Mouse (Mus musculus) c-Kit-positive CD71-positive TER-119-positive erythroid progenitor cells, embryonic 14.5 days (primary cell): Measurements from ENCODE around the gene Cdsn.

Experiments
- DNase-seq: peaks from one replicate; pipeline ENCODE4 v3.0.0-alpha.2; 2013; ENCODE audit warnings: low spot score

The Cdsn gene

GRCm38 (mm10) chr17:35537421-35537820 lies 14.5 kb upstream of the Cdsn start:
- DNase-seq = no peak

- DNase-seq = no peak
These were observed 13.5 kb upstream of the Cdsn start for GRCm38 (mm10) chr17:35538476-35538875.

- DNase-seq = no peak
These were observed 12.4 kb upstream of the Cdsn start for GRCm38 (mm10) chr17:35539540-35539939.

DNA sequence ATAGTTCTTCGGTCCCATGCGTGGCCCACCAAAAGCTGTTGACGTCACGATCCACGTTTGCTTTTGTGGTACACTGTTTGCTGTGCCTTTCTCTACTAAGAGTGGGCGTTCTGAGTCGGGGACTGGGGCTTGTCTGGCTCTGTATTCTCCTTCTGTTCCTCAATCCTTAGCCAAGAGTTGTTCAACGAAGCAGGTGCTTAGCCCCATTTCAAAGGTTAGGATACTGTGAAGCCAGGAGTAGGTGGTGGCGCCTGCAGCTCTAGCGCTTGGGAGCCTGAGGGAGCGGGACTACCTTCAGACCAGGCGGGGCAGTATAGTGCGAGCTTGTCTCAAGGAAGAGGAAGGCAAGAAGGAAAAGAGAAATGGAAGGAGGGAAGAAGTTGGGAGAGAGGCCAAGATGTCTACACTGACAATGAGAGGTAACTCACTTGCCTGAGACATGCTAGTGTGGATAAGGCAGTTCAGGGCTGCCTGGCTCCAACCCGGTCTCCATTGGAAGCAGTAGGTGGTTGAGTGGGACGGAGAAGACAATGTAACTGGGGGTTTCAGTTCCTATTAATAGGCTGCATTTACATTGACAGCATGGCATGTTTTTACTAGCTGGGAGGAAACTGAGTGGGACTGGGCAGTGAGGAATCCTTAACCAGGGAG lies 9.0 kb upstream of the Cdsn start:
- no peak for DNase-seq

DNA sequence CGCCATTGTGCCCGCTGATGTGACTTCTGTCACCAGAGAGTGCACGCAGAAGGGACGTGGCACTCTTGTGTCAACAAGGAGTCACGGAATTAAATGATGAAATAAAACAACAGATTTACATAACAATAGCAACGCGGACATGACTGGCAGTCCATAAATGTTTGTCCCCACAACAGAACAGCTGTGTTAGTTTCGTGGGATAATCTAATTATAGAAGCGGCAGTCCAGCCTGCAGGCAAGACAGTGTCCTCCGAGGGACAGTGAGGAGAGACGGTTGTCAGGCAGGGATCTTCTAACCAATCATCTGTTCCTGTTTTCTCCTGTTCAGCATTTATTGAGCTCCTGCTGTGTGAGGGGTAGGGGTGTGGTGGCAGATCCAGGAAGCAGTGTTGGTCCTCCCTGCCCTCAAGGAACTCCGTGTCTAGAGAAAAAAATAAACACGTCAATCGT lies 8.5 kb upstream of the Cdsn start:
- DNase-seq = no peak

GRCm38 (mm10) chr17:35544001-35544400 lies 7.9 kb upstream of the Cdsn start:
- DNase-seq = no peak

DNA sequence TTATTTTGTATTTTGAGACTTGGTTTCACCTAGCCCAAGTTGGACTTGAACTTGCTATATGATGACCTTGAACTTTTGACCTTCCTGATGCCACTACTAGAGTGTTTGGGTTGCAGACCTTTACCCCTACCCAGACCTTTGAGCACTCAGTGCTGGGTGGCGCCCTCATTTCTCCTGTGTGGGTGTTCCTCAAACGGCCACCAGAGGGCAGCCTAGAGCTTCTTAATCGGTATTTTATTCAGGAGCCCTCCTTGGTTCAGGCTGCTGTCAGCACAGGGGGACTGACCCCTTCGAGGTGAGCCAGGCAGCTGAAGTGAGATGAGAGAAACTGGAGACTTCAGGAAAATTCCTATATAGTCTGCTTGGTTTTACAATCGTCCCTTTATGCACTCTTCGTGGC lies 7.2 kb upstream of the Cdsn start:
- peak; percentile 40 for DNase-seq

GRCm38 (mm10) chr17:35547465-35547864 lies 4.5 kb upstream of the Cdsn start:
- DNase-seq = no peak

DNA sequence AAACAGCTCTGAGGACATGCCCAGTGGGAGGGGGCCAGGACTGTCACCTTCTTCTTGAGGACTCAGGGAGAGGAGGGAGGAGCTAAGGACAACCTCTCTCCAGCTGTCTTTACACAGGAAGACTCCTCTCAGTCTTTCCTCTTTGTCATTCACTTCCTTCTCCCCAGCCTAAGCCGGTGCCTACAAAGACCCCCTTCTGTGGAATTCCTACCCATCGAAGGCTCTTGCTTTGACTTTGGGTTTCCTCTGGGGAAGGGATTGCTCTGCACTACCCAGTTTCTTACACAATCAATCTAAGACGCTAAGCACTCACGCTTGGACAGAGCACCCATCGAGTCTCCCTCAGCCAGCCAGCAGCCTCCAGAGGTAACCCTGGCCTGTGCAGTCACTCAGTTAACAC lies 3.3 kb upstream of the Cdsn start:
- no peak for DNase-seq

- no peak for DNase-seq
These were observed 2.3 kb upstream of the Cdsn start for GRCm38 (mm10) chr17:35549437-35550142.

DNA sequence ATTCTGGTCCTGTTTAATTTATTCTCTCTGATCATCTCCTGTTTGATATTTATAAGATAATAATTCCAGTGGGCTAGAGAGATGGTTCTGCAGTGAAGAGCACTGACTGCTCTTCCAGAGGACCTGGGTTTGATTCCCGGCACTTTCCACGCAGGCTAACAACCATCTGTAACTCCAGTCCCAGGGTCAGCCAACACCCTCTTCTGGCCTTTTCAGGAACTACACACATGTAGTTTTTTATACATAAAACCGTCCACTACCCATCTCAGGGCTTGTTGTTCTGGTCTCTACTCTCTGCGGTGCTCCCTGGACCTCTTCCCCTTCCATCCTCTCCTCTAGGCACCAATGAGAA lies 1.8 kb upstream of the Cdsn start:
- DNase-seq = no peak

GRCm38 (mm10) chr17:35550871-35551270 lies 1.1 kb upstream of the Cdsn start:
- DNase-seq = no peak

- DNase-seq = no peak
These were observed 2.4 kb downstream of the Cdsn start for GRCm38 (mm10) chr17:35554321-35554720.

DNA sequence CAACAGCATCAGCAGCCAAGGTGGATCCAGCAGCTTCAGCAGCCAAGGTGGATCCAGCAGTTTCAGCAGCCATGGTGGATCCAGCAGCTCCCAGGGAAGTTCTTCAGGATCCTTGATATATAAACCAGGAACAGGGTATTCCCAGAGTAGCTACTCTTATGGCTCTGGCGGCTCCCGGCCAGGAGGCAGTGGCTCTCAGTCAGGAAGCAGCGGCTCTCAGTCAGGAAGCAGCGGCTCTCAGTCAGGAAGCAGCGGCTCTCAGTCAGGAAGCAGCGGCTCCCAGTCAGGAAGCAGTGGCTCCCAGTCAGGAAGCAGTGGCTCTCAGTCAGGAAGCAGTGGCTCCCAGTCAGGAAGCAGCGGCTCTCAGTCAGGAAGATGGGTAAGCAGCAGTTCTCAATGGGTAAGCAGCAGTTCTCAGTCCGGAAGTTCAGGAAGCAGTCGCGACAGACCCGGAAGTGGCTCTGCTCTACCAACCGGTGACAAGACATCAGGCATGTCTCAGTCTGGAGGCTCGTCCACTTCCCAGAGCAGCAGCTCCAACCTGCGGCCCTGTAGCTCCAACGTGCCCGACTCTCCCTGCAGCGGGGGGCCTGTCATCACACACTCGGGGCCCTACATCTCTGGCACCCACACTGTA lies 3.0 kb downstream of the Cdsn start:
- no peak for DNase-seq

DNA sequence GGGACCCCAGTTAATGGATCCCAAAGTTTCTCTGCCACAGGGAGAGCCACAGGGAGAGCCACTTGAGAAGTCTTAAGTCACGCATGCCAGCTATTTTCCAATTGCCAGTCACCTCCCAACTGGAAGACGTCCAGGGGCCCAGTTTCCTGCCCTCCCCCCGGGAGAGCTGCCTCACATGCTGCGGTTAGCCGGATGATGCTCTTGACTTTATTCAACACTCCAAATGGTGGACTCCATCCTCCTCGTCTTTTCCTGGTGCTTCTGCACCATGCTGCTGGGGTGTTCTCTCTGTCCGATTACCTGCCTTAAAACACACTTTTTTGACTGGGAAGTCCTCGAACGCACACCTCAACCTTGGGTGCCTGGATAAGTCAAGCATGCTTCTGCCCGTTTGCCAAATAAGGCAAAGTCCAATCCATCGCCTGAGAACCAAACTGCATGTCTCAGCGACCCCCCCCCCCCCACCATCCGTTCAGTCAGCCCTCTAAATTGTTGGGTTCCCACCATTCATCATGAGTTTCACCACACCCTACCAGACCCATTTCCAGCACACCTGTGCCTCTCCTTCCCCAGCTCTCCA lies 4.3 kb downstream of the Cdsn start:
- no peak for DNase-seq

- peak; percentile 23 for DNase-seq
These were observed 4.9 kb downstream of the Cdsn start for GRCm38 (mm10) chr17:35556812-35557211.

- DNase-seq = no peak
These were observed 5.4 kb downstream of the Cdsn start for GRCm38 (mm10) chr17:35557351-35557750.

GRCm38 (mm10) chr17:35558216-35558615 lies 6.3 kb downstream of the Cdsn start:
- no peak for DNase-seq

DNA sequence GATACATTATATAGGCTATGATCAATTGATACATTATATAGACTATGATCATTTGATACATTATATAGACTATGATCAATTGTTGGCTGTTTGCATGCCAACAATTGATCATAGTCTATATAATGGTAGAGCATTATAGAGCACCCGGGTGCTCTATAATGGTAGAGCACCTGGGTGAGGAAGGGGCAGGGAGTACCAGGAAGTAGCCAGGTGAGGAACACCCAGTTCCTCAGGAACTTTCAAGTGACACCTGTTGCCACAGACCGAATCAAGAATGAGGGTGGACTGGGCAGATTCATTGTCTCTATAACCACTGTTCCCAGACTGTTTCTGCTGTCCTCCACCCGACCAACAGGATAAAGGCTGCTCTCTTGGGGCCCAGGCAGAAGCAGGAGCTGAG lies 15.2 kb downstream of the Cdsn start, which contains the start of gene 2300002M23Rik:
Gene 2300002M23Rik (plus strand): TSS at position 301 of the 400 bp plus-strand sequence.
- DNase-seq = no peak

DNA sequence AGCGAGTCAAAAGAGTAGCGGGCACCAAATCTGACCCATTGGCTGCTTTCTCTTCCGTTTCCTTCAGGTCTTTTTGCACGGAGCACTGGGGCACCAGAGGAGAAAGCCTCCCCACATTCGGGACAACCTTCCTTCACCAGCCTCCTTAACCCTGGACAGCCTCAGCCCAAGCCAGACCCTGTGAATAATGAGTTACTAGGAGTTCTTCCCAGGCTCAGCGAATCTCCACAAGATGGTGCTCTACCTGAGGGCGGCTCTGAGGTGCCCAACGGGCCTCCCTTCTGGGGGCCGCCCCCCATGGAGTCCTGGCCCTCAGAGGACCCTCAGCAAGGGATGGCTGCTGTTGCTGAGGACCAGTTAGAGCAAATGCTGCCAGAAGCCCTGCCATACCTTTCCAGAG lies 15.8 kb downstream of the Cdsn start:
- DNase-seq = no peak

DNA sequence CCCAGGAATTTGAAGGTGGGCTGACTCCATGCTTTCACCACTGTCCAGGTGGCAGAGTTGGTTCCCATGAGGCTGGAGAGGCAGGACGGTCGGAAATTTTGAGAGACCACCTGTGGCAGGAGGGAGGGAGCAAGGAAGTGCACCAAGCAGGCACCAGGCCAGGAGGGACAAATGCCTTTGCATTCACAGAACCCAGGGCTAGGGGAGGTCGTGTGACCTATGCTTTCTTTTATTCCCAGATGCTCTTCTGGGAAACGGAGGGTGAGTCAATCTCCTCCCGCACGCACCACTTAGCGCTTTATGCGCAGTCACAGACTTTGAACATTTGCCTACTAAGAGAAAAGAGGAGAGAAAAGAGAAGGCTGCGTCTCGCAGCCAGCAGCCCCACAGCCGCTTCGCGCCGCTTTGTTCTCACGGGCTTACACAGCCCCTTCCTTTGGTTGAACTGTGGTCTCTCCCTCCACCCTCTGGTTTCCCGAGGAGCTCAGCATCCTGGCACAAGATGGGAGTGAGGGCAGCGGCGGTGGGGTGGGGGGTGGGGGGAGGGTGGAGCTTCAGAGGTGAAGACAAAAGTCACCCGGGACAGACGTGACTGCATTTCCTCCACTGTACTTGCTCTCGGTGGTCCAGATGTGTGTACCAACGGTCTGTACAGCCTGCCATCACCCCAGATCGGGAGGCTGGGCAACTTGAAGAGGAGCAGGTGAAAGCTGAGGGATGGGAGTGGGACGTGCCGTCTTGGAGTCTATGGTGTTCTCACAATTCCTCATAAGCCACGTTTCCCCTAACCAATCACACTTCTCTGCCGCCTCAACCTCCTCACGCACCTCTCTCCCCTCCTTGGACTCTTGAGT lies 17.4 kb downstream of the Cdsn start:
- DNase-seq = no peak

DNA sequence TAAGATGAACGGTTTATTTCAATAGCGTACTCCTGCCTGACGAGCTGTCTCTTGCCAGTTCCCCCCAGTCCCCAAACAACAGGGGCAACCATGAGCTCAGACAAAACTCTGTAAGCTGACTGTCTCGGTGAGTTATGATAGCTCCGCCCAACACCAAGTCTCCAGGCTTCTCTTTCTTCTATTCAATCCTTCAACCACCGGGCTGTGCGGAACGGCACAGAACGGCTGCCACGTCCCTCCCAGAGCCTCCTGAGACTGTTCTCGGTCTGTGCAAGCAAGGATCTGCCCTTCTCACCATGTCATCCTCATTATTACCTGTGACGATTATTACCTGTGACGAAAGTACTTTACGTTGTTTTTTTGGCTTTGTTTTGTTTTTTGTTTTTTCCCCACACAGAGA lies 18.9 kb downstream of the Cdsn start:
- no peak for DNase-seq
